Mouse (Mus musculus): ENCODE measurements around the gene Lurap1l.
"Not testable (repeated sequence)": the region's sequence is repeated elsewhere in the genome, so short reads cannot be mapped to it uniquely, and the experiment has no call there.

Gene Lurap1l

DNA sequence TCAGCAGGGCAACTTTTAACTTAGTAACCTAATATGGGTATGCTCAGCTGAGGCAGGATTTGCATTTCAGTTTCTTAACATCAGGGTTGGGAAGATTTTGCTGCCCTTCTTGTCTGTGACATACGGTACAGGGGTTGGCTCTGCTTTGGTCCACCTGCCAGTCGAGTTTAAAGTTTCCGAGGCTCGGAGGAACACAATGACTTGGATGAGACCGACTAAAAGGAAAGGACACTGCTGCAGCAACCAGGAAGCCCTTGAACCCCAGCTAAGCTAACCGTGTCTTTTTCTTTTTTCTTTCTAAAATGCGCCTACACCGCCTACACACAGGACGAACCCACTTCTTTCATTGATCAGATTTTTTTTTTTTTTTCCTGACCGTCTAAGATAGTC lies at the start of gene Lurap1l:
Gene Lurap1l (plus strand): TSS at position 166 of the 390 bp plus-strand sequence.
- DNase-seq (ENCODE audit: low spot score in 2 of 2) = peak; percentile 37 to 50

DNA sequence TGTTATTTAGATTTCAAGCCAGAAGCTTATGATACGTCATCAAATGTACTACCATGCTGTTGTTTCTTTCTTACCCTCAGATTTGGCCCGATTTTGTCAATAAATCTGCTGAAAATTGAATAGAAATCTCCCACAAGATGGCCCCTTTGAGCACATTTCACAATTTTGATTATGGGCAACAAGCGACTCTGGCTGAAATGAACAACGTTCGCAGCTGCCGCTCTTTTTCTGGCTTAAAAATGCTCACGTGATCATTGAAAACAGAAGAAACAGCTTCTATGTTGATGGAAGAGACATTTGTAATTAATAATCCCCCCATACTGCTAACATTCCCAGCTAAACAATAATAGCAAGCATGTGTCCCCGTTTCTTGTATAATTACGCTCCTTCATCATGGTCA lies 47.5 kb upstream of the Lurap1l start:
- no peak for DNase-seq (ENCODE audit: low spot score in 2 of 2)

DNA sequence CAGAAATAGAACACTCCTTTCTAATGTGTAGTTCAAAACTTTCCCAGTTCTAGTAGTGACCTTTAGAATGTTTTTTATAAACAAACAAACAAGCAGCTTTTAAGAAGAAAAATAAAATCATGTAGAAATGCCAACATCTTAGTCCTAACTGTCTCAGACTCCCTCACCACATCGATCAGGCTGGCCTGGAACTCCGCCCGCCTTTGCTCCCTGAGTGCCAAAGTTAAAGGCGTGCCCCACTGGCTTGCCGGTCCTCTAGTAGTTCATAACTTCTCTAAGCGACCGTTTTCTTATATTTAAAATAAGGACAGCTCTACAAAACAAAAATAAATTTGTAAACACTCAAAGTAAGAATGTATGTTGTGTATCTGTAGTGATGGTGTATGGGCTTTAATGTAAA lies 46.5 kb upstream of the Lurap1l start:
- no peak for DNase-seq (ENCODE audit: low spot score in 2 of 2)

DNA sequence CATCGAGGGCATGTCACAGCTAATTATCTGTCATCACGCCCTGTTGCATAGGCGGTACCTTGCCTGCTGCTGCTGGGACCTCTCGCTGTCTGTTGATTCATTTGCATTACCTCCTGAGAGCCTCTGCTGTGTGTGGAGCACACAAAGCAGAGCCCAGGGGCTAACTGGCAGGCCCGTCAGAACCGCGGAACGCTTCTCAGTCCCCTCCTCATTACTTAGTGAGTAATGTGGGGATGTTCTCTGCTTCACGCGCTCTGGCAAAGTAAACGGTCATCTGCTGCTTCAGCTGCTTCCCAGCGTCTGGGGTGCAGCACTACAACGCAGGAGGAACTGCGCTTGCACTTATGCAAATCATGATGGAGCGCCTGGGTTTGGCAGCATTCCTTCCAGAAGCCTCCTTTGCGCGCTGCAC lies 45.9 kb upstream of the Lurap1l start:
- DNase-seq (ENCODE audit: low spot score in 2 of 2) = no peak

DNA sequence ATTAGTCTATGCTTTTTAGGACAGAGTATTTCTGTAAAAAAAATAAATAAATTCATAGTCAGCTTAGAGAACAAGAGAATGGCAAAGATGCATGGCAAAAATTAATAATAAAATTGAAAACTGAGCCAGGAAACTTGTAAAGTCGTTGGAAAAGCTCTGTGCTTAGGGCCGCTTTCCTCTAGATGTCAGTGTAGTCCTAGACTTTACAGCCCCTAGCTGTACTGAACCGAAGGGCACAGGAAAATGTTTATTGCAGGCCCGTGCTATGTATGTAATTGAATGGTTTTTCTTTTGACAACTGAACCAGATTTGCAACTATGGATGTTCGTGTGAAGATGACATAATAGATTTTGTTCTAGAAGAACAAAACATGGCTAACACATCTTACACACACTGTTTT lies 44.4 kb upstream of the Lurap1l start:
- DNase-seq (ENCODE audit: low spot score in 2 of 2) = no peak

DNA sequence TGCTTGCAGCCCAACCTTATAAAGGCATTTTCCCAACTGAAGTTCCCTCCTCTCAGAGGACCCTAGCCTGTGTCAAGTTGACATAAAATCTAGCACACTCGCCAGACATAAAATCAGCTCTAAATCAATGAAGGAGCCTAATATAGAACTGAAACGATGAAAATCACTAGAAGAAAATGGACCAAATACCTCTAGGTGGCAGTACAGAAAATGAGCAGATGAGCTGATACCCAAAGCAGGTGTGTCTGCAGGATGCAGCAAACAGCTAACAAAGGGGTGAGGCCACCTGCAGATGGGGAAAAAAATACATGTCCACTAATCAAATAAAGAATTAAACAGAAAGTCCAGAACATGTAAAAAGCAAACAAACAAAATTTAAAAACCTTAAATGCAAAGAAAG lies 40.8 kb upstream of the Lurap1l start:
- DNase-seq (ENCODE audit: low spot score in 2 of 2) = no peak

DNA sequence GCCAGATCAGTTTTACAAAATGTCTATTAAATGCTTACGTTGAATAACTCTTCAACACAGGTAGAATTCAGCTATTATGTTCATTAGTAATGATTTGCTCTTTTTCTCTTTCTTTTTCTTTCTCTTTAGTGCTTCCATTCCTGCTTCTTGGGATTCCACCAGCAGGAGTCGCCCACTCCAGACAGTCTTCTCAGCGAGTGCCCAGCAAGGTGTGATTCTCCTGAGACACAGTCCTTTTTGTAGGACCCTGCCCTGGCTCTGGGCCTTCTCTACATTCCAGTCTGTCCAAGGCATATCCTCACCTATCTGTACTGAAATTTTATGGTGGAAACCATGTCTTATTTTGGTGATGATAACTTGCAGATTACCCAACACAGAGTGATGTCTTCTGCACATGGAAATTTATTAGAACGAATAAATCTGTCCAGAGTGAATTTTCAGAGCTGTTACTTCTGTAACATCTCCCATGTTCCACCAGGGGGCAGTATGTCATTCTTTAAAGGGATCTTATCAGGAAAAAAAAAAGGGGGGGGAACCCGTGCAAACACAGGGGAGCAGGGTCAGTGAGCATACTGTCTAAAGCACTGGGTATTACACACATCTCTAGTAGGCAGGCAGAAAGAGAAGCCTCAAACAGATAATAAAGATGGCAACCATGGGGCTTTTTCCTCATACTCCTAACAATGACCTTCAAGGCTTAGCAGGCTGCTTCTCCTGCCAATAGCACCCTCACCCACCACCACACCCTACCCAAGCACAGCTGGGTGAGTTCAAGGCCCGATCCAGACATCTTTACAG lies 37.4 kb upstream of the Lurap1l start:
- no peak for DNase-seq (ENCODE audit: low spot score in 2 of 2)

DNA sequence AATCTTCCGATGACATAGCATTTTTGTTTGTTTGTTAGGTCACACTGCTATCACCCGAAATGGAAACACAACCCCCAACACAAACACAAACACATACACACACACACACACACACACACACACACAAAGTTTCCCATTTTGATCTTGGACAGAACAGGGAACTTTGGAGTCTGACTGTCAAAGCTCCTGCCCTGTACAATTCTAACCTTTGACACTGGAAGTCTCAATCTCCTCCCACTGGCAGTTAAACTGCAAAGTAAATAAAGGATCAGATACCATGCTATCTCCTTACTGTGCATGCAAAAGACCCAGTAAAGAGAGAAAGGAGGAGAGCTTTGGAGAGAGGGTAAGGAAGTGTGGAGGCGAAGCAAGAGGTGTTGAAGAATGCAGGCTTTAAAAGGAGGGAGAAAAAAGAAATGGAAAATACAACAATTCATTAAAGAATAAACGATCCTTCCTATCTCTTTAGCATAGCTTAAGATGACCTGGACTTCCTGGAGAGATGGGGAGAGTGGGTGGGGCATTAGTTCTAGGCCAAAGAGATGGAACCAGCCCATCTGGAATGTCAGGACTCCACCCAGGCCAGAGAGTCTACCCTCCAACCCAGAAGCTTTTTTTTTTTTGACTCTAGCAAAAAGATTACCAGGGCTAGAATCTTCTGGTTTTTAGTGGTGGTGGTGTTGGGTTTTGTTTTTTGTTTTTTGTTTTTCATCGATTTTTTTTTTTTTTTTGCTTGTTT lies 36.2 kb upstream of the Lurap1l start:
- DNase-seq (ENCODE audit: low spot score in 2 of 2) = no peak

DNA sequence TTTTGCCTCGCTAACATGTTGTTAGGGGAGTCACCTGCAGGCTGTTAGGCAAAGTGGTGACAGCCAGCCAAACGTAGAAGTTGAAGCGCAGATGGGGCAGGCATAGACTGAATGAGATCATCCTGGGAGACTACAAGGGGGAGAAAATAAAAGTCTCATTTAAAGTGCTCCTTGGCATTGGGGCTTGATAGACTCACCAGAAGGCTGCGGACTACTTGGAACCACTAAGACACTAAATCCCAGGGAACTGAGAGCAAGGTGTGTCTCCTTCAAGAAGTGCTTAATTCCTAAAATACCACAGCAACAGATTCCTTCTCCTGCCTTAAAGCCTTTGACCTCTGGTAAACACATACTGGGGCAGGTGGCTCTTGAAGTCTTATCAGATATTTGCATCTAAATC lies 35.4 kb upstream of the Lurap1l start:
- DNase-seq (ENCODE audit: low spot score in 2 of 2) = no peak

DNA sequence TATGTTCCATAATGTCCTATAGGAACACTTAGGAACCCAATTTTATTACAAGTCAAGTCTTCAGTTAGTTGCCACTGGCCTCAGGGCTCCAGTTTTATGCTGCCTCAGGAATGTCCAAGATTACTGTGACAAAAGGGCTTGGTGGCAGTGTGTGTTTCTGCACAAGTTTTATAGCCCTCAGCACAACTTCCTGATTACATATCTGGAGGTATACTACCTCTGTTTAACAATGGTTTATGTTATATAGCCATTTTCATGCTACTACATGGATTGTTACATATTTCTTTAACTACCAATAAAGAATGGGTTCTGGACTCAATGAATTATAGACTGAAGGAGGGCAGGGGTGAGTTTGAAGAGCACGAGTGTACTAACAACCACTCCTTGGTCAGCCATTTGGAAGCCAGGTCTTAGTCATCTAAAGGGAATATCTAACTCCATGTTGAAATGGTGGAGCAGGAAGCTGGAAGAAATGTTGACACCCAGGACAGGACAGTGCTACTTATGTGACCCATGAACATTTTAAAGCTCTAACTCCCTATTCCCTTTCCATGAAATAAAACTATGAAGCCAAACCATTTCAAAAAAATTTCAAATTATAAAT lies 28.3 kb upstream of the Lurap1l start:
- DNase-seq (ENCODE audit: low spot score in 2 of 2) = no peak

DNA sequence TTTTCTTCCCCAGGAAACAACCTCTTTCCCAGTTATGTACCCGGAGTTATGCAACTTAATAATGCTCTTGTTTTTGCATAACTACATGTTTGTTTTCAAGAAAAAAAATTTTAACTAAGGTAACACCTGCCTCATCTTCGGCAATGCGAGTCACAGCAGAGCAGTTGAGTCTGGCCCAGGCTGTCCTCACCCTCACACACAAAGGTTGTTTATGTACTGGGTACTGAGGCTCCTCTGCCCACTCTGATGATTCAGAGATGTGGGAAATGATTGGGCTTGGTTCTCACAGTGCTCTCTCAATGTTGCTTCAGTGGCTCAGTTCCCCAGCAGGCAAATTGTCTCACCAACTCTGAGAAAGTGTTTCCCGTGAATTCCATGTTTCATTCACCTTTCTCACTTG lies 23.8 kb upstream of the Lurap1l start:
- no peak for DNase-seq (ENCODE audit: low spot score in 2 of 2)

DNA sequence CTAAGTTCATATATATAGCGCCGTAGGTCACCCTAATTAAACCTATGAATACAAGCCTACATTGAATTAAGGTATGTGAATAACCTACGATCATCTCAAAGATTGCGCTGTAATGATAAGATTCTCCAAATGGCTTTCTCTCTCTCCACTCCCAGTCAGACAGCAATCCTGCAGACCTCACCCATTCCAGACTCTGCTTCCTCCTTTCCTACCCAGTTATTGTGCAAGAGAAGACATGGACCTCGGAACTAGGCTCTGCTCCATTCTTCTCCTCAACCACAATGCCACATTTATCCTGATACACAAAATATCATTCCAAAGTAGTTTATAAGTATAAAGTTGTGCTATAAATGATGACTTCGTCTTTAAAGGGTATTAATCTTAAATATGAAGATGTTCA lies 19.4 kb upstream of the Lurap1l start:
- no peak for DNase-seq (ENCODE audit: low spot score in 2 of 2)

DNA sequence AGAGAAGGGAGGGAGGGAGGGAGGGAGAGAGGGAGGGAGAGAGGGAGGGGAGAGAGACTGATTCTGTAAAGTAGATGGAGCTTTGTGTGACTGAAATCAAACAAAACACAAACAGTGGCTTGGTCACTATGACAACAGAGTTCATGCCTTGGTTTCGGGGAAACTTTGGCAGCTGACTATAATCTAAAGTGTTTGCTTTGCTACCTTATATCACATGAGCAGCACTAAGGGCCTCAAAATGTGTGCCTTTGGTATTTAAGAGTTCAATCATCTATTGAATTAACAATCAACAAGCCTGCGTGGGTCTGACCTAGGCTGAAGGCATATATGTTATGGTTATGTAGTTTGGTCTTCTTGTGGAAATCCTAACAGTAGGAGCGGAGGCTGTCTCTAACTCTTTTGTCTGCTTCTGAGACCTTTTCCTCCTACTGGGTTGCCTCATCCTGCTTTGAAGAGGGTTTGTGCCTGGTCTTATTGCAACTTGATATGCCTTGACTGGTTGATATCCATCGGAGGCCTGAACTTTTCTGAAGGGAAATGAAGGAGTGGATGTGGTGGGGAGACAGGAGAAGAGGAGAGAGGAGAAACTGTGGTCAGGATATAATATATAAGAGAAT lies 15.1 kb upstream of the Lurap1l start:
- DNase-seq (ENCODE audit: low spot score in 2 of 2) = no peak

DNA sequence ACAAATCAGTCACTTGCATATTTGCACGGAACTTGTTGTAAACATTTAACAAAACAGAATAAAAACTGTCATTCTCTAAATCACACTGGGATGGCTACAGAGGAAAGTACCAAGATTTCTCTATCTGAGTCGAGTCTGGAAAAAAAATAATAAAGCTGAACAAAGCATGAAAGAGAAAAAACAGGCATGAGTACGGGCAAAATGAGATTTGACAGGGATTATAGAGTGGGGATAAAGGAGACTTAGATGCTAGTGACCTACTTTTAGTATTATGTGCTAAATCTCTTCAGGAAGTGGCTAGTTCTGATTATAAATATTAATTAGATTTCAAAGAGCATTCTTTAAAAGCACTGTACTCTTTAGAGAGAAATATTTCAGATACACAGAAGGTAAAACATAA lies 3.7 kb upstream of the Lurap1l start:
- DNase-seq (ENCODE audit: low spot score in 2 of 2) = no peak

DNA sequence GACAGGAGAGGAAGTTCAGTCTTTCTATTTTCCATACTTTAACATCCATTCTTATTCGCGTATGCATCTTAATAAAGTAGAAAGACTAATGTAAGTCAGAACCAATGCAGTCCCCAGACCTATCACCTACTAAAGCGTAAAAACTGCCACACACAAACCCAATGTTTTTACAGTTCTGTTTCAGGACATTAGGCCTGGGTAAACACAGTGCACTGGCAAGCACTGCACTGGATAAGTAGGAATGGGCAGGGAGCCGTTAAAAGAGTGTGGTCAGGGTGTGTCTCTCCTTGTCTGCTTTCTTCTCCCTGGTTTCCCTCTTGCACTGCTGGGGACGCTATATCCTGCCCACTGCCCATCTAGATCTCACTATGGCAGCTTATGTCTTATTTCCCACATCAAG lies 2.5 kb upstream of the Lurap1l start:
- DNase-seq (ENCODE audit: low spot score in 2 of 2) = no peak

DNA sequence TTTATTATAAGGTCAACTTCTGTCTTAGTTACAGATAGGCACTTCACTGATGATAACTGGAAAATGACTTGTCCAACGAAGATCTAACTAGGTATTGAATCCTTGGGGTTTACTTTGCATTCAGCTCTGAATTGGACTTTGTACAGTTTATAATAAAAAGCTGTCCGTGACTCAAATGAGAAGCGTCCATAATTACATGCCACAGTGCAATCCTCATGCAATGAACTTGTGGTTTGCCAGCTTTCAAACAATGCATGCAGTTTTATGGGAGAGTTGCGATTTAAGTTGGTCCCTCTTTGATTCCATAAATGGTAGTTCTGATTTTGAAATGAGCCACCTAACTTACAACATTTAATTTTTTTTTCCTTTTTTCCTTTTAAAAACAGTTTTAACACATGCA lies 1.5 kb upstream of the Lurap1l start:
- DNase-seq (ENCODE audit: low spot score in 2 of 2) = no peak

DNA sequence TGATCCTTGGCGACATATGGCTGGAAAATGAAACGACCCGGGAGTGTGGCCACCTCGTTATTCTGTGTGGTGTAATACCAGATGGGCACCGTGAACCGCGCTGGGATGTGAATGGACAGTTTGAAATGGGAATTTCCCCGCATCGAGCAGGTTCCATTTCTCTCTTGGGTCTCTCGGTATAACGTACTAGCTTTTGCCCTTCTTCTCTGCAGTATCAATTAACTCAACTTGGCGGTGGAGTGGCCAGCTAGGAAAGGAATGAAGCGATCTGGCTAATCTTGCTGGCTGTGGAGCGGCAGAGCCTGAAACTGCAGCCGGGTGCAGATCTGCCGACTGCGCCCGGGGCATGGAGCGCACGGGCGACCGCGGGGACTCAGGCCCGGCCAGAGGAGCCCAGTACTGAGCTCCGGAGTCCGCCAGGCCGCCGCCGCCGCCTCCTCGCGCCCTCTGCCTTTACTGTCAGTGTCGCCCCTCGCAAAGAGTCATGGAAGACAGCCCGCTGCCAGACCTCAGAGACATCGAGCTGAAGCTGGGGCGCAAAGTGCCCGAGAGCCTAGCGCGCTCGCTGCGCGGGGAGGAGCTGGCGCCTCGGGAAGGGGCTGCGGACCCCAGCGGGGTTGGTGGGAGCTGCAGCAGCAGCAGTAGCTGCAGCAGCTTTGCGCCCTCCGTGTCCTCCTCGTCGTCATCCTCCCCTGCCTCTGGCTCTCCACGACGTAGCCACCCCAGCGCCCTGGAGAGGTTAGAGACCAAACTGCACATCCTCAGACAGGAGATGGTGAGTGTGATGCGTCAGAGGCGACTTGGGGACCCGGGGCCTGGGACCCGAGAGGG lies 640 bp downstream of the Lurap1l start:
- DNase-seq (ENCODE audit: low spot score in 2 of 2) = peak in 1 of 2 experiments; percentile 62

DNA sequence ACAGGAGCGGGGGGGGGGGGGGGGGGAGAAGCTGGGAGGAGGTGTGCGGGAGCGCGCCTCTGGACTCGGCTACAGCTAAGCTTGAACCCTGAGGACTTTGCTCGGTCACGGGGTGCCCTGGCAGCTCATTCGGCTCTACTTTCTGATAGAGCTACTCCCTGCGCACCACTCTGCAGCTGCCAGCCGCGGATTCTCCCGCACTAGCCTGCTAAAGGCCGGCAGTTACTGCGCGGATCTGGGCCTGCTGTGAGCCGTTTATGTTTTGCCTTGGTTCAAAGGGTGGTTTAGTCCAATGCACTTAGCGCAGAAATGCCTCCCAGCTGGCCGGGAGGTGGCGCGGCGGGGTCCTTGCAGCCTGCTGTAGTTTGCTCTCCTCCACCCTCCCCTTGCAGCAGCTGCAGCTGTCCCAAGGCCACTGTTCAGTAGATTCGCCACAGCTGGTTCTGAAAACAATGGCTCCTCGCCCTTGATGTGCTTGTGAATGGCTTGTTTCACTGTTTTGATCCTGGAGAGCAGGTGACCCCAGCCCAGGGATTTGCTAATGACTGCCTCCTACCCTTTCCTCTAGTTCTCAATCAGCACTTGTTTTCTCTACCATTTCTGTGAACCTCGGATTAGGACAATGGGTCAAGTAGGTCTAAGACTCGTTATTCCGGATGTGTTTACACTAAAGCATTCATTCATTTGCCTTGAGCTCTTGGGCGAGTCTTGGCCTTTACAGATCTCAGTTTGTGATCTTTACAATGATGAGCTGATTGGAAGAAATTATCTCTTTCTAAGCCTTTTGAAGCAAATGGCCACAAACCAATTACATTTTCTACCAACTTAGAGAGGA lies 1.5 kb downstream of the Lurap1l start:
- peak; percentile 73 to 75 for DNase-seq (ENCODE audit: low spot score in 2 of 2)

DNA sequence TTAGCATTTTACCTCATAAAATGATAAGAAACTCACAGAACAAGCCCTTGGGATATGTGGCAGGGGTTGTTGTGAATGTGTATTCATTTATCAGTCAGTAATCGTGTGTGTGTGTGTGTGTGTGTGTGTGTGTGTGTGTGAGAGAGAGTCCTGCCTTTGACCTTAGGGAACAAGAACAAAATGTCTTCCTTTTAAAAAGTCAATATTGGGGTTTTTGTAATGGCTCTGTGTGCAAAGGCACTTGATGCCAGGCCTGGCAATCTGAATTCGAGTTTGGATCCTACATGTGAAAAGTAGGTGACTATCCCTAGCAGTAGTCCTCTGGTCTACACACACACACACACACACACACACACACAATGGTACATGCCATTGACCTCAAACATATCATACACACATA lies 4.8 kb downstream of the Lurap1l start:
- no peak for DNase-seq (ENCODE audit: low spot score in 2 of 2)

DNA sequence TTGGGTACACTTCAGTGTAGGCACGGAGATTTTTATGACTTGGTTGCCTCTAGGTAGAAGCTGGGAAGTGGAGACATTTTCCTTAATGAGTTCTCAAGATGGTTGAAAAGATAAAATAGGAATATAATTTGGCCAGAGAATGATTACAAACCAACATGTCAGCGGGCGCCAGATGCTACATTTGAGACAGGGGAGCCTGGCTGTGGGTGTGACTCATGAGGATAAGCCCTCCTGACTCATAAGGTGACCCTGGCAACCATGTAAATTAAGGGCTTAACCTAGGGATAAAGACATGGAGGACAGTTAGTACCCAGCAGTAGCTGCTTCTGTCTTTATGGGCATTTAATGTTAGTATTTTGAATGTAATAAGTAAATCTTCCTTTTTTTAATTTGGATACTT lies 6.2 kb downstream of the Lurap1l start:
- DNase-seq (ENCODE audit: low spot score in 2 of 2) = no peak

DNA sequence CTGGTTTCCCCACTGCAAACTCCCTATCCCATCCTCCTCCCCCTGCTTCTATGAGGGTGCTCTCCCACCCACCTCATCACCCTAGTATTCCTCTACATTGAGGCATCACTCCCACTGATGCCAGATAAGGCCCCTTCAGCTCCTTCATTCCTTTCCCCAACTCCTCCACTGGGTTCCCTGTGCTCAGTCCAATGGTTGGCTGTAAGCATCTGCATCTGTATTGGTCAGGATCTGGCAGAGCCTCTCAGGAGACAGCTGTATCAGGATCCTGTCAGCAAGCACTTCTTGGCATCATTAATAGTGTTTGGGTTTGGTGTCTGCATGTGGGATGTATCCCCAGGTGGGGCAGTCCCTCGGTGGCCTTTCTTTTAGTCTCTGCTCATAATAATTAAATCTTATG lies 6.7 kb downstream of the Lurap1l start:
- DNase-seq (ENCODE audit: low spot score in 2 of 2) = not testable (repeated sequence)

Measured in urinary bladder, adult 18-20 months (tissue).